Mouse (Mus musculus) testis, adult 2 months (tissue): ENCODE data around the gene March7. TPM values are rescaled to one million over a fixed set of nuclear protein-coding genes. Genes with fewer than 3 reads are reported as not detected.

Source experiments
- H3K27ac ChIP-seq: fragments of 200-500 bp; 2 replicates; pipeline ENCODE4 v1.5.1; 2012; ENCODE audit warnings: low read depth, low read length; ENCODE audit not compliant: control insufficient read depth, insufficient read depth
- H3K27me3 ChIP-seq: fragments of 200-500 bp; 2 replicates; pipeline ENCODE4 v1.6.1; 2012; ENCODE audit warnings: mild to moderate bottlenecking, low read length, moderate library complexity; ENCODE audit not compliant: control insufficient read depth, insufficient read depth
- H3K36me3 ChIP-seq: fragments of 200-500 bp; 2 replicates; pipeline ENCODE4 v1.6.1; 2012; ENCODE audit warnings: mild to moderate bottlenecking, low read length; ENCODE audit not compliant: control insufficient read depth, insufficient read depth
- H3K4me1 ChIP-seq: fragments of 200-500 bp; 2 replicates; pipeline ENCODE4 v1.6.1; 2012; ENCODE audit warnings: low read length; ENCODE audit not compliant: control insufficient read depth, insufficient read depth
- H3K4me3 ChIP-seq: fragments of 200-500 bp; 2 replicates; pipeline ENCODE4 v1.5.1; 2012; ENCODE audit warnings: low read depth, mild to moderate bottlenecking, low read length, moderate library complexity, mixed read lengths; ENCODE audit not compliant: control insufficient read depth
- CTCF ChIP-seq: fragments of 200-500 bp; IDR thresholded peaks from 2 replicates; pipeline ENCODE4 v1.5.1; 2012; ENCODE audit warnings: low read depth, mild to moderate bottlenecking, inconsistent platforms, low read length, moderate library complexity; ENCODE audit not compliant: control insufficient read depth, insufficient read depth, insufficient replicate concordance
- POLR2A ChIP-seq: fragments of 200-500 bp; IDR thresholded peaks from 2 replicates; pipeline ENCODE4 v1.6.1; 2012; ENCODE audit warnings: low read depth, mild to moderate bottlenecking, inconsistent platforms, low read length, moderate library complexity; ENCODE audit not compliant: control insufficient read depth
- polyA plus RNA-seq: library from polyadenylated mRNA; depleted of rRNA; stranded (reverse); fragments of >200 nt; gene quantifications from 2 replicates; pipeline ENCODE4 v1.2.3, GENCODE M21; 2012

March7 gene
- polyA plus RNA-seq, 1 experiment, result 22.3 TPM

- Histone ChIP-seq H3K27me3 (no peaks in the 10 kb centered on the region), H3K4me1 (0 out of 2 replicates have a peak, but pooled peaks cover 2% of the 10 kb centered on the region), H3K4me3 (no peak overlapping the region), H3K27ac (no peak overlapping the region), H3K36me3 (no peaks in the 10 kb centered on the region)
- TF ChIP-seq CTCF (no peak), POLR2A (no peak)
Measured at GRCm38 (mm10) chr2:60216547-60217153, 7.0 kb downstream of the March7 start.

DNA sequence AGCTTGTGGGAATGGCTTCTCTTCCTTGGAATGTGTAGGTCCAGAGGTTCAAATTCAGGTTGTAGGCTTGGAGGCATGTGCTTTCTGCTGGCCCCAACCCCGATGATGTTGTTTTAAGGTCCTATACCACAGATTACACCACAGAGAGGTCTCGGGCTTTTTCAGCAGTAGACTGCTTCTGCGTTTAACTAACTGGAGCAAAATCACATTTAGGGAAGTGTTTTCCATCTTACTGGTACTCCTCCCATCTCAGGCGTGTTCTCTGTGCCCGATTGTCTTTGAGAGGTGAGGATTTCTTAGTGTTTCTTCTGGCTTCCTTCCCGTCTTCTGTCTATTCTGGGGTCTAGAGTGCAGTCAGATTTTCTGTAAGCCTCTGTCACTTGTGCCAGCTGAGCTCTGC, 7.9 kb downstream of the March7 start:
- Histone ChIP-seq H3K4me1 (no peaks in the 10 kb centered on the region), H3K27ac (no peak overlapping the region), H3K36me3 (no peaks in the 10 kb centered on the region), H3K4me3 (no peak overlapping the region), H3K27me3 (no peaks in the 10 kb centered on the region)
- no peak for TF ChIP-seq POLR2A

DNA sequence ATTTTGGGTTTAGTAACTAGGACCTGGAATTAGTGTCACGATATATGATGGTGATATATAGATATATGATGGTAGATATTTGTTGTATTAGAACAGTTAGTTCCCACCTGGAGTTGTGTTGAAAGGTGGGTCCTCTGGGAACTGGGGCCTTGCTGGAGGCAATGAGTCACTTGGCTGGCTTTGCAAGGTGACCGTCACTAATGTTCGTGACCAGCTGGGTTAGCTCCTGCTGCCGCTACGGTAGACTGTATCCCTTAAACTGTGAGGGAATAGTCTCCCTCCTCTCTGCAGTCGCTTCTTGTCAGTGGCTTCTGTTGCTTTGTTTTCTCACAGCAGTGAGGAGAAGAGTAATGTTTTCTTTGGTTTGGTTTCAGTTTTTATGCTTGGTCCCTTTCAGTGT, 11.5 kb downstream of the March7 start:
- H3K4me1 ChIP-seq, result no peaks in the 10 kb centered on the region
- TF ChIP-seq POLR2A (no peak), CTCF (no peak)
- H3K36me3 ChIP-seq, result no peaks in the 10 kb centered on the region
- H3K27me3 ChIP-seq, result no peaks in the 10 kb centered on the region
- no peak overlapping the region for H3K27ac ChIP-seq
- no peak overlapping the region for H3K4me3 ChIP-seq

GRCm38 (mm10) chr2:60221954-60222353, 12.3 kb downstream of the March7 start:
- TF ChIP-seq POLR2A (no peak), CTCF (no peak)
- no peaks in the 10 kb centered on the region for H3K27me3 ChIP-seq
- no peaks in the 10 kb centered on the region for H3K4me1 ChIP-seq
- no peak overlapping the region for H3K27ac ChIP-seq
- no peaks in the 10 kb centered on the region for H3K36me3 ChIP-seq
- H3K4me3 ChIP-seq, result no peak overlapping the region

DNA sequence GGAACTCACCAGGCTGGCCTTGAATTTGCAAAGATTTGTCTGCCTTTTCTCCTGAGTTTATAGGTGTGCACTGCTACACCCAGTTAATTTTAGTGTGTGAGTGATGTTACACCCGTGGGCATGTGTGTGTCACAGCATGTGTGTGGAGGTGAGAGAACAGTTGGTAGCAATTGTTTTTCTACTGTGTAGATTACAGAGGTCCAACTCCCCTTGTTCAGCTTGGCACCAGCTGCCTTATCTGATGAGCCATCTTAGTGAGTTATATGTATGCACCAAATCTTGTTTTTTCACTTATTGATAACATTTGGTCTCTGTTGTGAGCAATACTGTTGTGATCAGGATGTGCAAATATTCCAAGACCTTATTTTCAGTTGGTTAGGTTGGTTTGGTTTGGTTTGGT, 13.8 kb downstream of the March7 start:
- TF ChIP-seq CTCF (no peak), POLR2A (no peak)
- no peak overlapping the region for H3K4me3 ChIP-seq

GRCm38 (mm10) chr2:60228470-60228869, 18.8 kb downstream of the March7 start:
- H3K4me3 ChIP-seq, result no peak overlapping the region
- no peaks in the 10 kb centered on the region for H3K27me3 ChIP-seq
- no peak overlapping the region for H3K27ac ChIP-seq
- H3K36me3 ChIP-seq, result peaks cover 1% of the 10 kb centered on the region; the same call in 1 of the 2 replicates
- TF ChIP-seq POLR2A (no peak), CTCF (no peak)
- no peaks in the 10 kb centered on the region for H3K4me1 ChIP-seq

More for the DNA sequence above, 13.8 kb downstream of the March7 start:
- no peak overlapping the region for H3K27ac ChIP-seq
- H3K27me3 ChIP-seq, result no peaks in the 10 kb centered on the region
- no peaks in the 10 kb centered on the region for H3K4me1 ChIP-seq
- no peaks in the 10 kb centered on the region for H3K36me3 ChIP-seq

- H3K27ac ChIP-seq, result no peak overlapping the region
- no peak overlapping the region for H3K4me3 ChIP-seq
- peaks cover 4% of the 10 kb centered on the region for H3K36me3 ChIP-seq
- no peak for TF ChIP-seq POLR2A
- no peak for TF ChIP-seq CTCF
- H3K4me1 ChIP-seq, result no peaks in the 10 kb centered on the region
- no peaks in the 10 kb centered on the region for H3K27me3 ChIP-seq
Measured at GRCm38 (mm10) chr2:60230361-60230760, 20.7 kb downstream of the March7 start.

- Histone ChIP-seq H3K36me3 (peaks cover 5% of the 10 kb centered on the region), H3K27ac (no peak overlapping the region), H3K4me1 (no peaks in the 10 kb centered on the region), H3K4me3 (no peak overlapping the region), H3K27me3 (no peaks in the 10 kb centered on the region)
- no peak for TF ChIP-seq POLR2A
- TF ChIP-seq CTCF, result no peak
Measured at GRCm38 (mm10) chr2:60233147-60233546, 23.5 kb downstream of the March7 start.
